Mouse (Mus musculus): ENCODE results near the gene Apol11b. TPM values are rescaled to one million over a fixed set of nuclear protein-coding genes. Genes with fewer than 3 reads are reported as not detected.

Gene Apol11b
- polyA plus RNA-seq, 1 experiment from 2014 or later = 0.40 TPM

- Histone ChIP-seq H3K9ac (no peak within 1 kb of the TSS), H3K4me1 (replicated peaks) (no peaks in the 10 kb centered on the region), H3K4me3 (no peak within 1 kb of the TSS), H3K4me2 (no peak within 1 kb of the TSS), H3K27ac (no peak within 1 kb of the TSS), H3K36me3 (no peaks in the 10 kb centered on the region), H3K9me3 (replicated peaks) (no peaks in the 10 kb centered on the region), H3K27me3 (no peaks in the 10 kb centered on the region)
- 90% methylated on average over 1 of the region's 1 CpGs for WGBS
- no peak for ATAC-seq (replicated peaks; ENCODE audit: insufficient number of reproducible peaks, insufficient read depth, low FRiP score, low read depth)
These were observed 44.1 kb downstream of the Apol11b start, which contains the start of gene Gm36245 for GRCm38 (mm10) chr15:77598958-77599357. Gene Gm36245 (plus strand): TSS chr15:77599258.

GRCm38 (mm10) chr15:77598429-77598828 lies 44.7 kb downstream of the Apol11b start:
- no peaks in the 10 kb centered on the region for H3K27me3 ChIP-seq
- H3K36me3 ChIP-seq = no peaks in the 10 kb centered on the region
- no peak overlapping the region for H3K4me3 ChIP-seq
- WGBS = 54% methylated on average over 3 of the region's 3 CpGs
- H3K9me3 ChIP-seq (replicated peaks) = no peaks in the 10 kb centered on the region
- H3K27ac ChIP-seq = no peak overlapping the region
- peaks cover 2% of the 10 kb centered on the region; the same call in 1 of the 2 replicates for H3K4me1 ChIP-seq (replicated peaks)
- no peak overlapping the region for H3K4me2 ChIP-seq
- H3K9ac ChIP-seq = no peak overlapping the region
- ATAC-seq (replicated peaks; ENCODE audit: insufficient number of reproducible peaks, insufficient read depth, low FRiP score, low read depth) = no peak

GRCm38 (mm10) chr15:77595961-77596360 lies 47.1 kb downstream of the Apol11b start, which contains the start of gene Apol10b:
Gene Apol10b (minus strand): TSS chr15:77596125.
- H3K4me2 ChIP-seq = no peak within 1 kb of the TSS
- no peak for ATAC-seq (replicated peaks; ENCODE audit: insufficient number of reproducible peaks, insufficient read depth, low FRiP score, low read depth)
- 55% methylated on average over 5 of the region's 5 CpGs for WGBS
- H3K9me3 ChIP-seq (replicated peaks) = no peaks in the 10 kb centered on the region
- no peak within 1 kb of the TSS for H3K27ac ChIP-seq
- peaks cover 2% of the 10 kb centered on the region; the same call in 1 of the 2 replicates for H3K4me1 ChIP-seq (replicated peaks)
- H3K27me3 ChIP-seq = no peaks in the 10 kb centered on the region
- H3K9ac ChIP-seq = no peak within 1 kb of the TSS
- H3K36me3 ChIP-seq = no peaks in the 10 kb centered on the region
- H3K4me3 ChIP-seq = no peak within 1 kb of the TSS

- Histone ChIP-seq H3K4me1 (replicated peaks) (peaks cover 2% of the 10 kb centered on the region; the same call in 1 of the 2 replicates), H3K27me3 (no peaks in the 10 kb centered on the region), H3K4me2 (no peak overlapping the region), H3K27ac (no peak overlapping the region), H3K4me3 (no peak overlapping the region), H3K36me3 (no peaks in the 10 kb centered on the region), H3K9ac (no peak overlapping the region), H3K9me3 (replicated peaks) (no peaks in the 10 kb centered on the region)
- 41% methylated on average over 1 of the region's 1 CpGs for WGBS
- ATAC-seq (replicated peaks; ENCODE audit: insufficient number of reproducible peaks, insufficient read depth, low FRiP score, low read depth) = no peak
These were observed 49.5 kb downstream of the Apol11b start for GRCm38 (mm10) chr15:77593557-77593956.

GRCm38 (mm10) chr15:77590881-77591280 lies 52.2 kb downstream of the Apol11b start:
- Histone ChIP-seq H3K9me3 (replicated peaks) (no peaks in the 10 kb centered on the region), H3K4me1 (replicated peaks) (peaks cover 2% of the 10 kb centered on the region; the same call in 1 of the 2 replicates), H3K4me2 (no peak overlapping the region), H3K27me3 (no peaks in the 10 kb centered on the region), H3K9ac (no peak overlapping the region), H3K27ac (no peak overlapping the region), H3K36me3 (no peaks in the 10 kb centered on the region), H3K4me3 (no peak overlapping the region)
- WGBS = 60% methylated on average over 2 of the region's 2 CpGs
- ATAC-seq (replicated peaks; ENCODE audit: insufficient number of reproducible peaks, insufficient read depth, low FRiP score, low read depth) = no peak

- ATAC-seq (replicated peaks; ENCODE audit: insufficient number of reproducible peaks, insufficient read depth, low FRiP score, low read depth) = no peak
- H3K9me3 ChIP-seq (replicated peaks) = no peaks in the 10 kb centered on the region
- no peaks in the 10 kb centered on the region for H3K27me3 ChIP-seq
- H3K27ac ChIP-seq = no peak overlapping the region
- H3K4me2 ChIP-seq = no peak overlapping the region
- H3K4me1 ChIP-seq (replicated peaks) = peaks cover 2% of the 10 kb centered on the region; the same call in 1 of the 2 replicates
- H3K9ac ChIP-seq = no peak overlapping the region
- no peak overlapping the region for H3K4me3 ChIP-seq
- H3K36me3 ChIP-seq = no peaks in the 10 kb centered on the region
These were observed 54.1 kb downstream of the Apol11b start for GRCm38 (mm10) chr15:77588981-77589380.

- Histone ChIP-seq H3K9me3 (replicated peaks) (no peaks in the 10 kb centered on the region; the same call in 1 of the 2 replicates), H3K4me1 (replicated peaks) (no peaks in the 10 kb centered on the region), H3K36me3 (no peaks in the 10 kb centered on the region), H3K27ac (no peak overlapping the region), H3K9ac (no peak overlapping the region), H3K27me3 (no peaks in the 10 kb centered on the region), H3K4me2 (no peak overlapping the region), H3K4me3 (no peak overlapping the region)
- ATAC-seq (replicated peaks; ENCODE audit: insufficient number of reproducible peaks, insufficient read depth, low FRiP score, low read depth) = no peak
These were observed 56.1 kb downstream of the Apol11b start for GRCm38 (mm10) chr15:77587026-77587425.

Other genes starting within 250 kb of the Apol11b start
- 0.14 and 0.15 TPM in 2 replicates for gene Apol7a, start 244.2 kb downstream of the Apol11b start, polyA plus RNA-seq (2015; fragmentation: Nextera tagmentation; extraction: Ambion mirVana)
- gene Apol9a, start 232.2 kb downstream of the Apol11b start, polyA plus RNA-seq (2015; fragmentation: Nextera tagmentation; extraction: Ambion mirVana) = 0.53 and 0.79 TPM in 2 replicates
- gene Apol7b, start 195.8 kb downstream of the Apol11b start, polyA plus RNA-seq (2015; fragmentation: Nextera tagmentation; extraction: Ambion mirVana) = 0.30 TPM in 1 of 2 replicates, not detected in the other
- gene Apol10a, start 166.2 kb downstream of the Apol11b start, polyA plus RNA-seq (2015; fragmentation: Nextera tagmentation; extraction: Ambion mirVana) = not detected in 2 replicates
- gene Apol11a, start 135.0 kb downstream of the Apol11b start, polyA plus RNA-seq (2015; fragmentation: Nextera tagmentation; extraction: Ambion mirVana) = not detected in 2 replicates
- 0.15 TPM in 1 of 2 replicates, not detected in the other for gene Apol7c, start 110.0 kb downstream of the Apol11b start, polyA plus RNA-seq (2015; fragmentation: Nextera tagmentation; extraction: Ambion mirVana)
- gene 1700025B11Rik, start 81.4 kb downstream of the Apol11b start, polyA plus RNA-seq (2015; fragmentation: Nextera tagmentation; extraction: Ambion mirVana) = not detected in 2 replicates
- gene Apol10b, start 47.2 kb downstream of the Apol11b start, polyA plus RNA-seq (2015; fragmentation: Nextera tagmentation; extraction: Ambion mirVana) = 0.06 and 0.08 TPM in 2 replicates
- not detected in 2 replicates for gene Gm36245, start 44.0 kb downstream of the Apol11b start, polyA plus RNA-seq (2015; fragmentation: Nextera tagmentation; extraction: Ambion mirVana)
- 0.05 and 0.14 TPM in 2 replicates for gene Apol7e, start 55.6 kb upstream of the Apol11b start, polyA plus RNA-seq (2015; fragmentation: Nextera tagmentation; extraction: Ambion mirVana)
- gene Apol9b, start 85.8 kb upstream of the Apol11b start, polyA plus RNA-seq (2015; fragmentation: Nextera tagmentation; extraction: Ambion mirVana) = 0.13 and 0.26 TPM in 2 replicates
- 0.24 TPM in 1 of 2 replicates, not detected in the other for gene Apol8, start 113.7 kb upstream of the Apol11b start, polyA plus RNA-seq (2015; fragmentation: Nextera tagmentation; extraction: Ambion mirVana)
- 25.2 and 33.7 TPM in 2 replicates for gene Myh9, start 198.9 kb upstream of the Apol11b start, polyA plus RNA-seq (2015; fragmentation: Nextera tagmentation; extraction: Ambion mirVana)

All from heart, embryonic 15.5 days (tissue).